Mouse (Mus musculus) layer of hippocampus, postnatal 25 days (tissue): ENCODE measurements at regions not wholly inside any gene's neighbourhood (a gene's known extent, or its start where the extent isn't known, plus 50 kb on each side); places are given as distances from the start of the nearest gene placed in this dataset.

Source experiments
- DNase-seq, 2 experiments: peaks; one replicate each; pipeline ENCODE4 v3.0.0; 2022; ENCODE audit warnings: mixed read lengths in 2 of 2, low spot score in 1 of 2; ENCODE audit errors: extremely low spot score in 1 of 2

DNA sequence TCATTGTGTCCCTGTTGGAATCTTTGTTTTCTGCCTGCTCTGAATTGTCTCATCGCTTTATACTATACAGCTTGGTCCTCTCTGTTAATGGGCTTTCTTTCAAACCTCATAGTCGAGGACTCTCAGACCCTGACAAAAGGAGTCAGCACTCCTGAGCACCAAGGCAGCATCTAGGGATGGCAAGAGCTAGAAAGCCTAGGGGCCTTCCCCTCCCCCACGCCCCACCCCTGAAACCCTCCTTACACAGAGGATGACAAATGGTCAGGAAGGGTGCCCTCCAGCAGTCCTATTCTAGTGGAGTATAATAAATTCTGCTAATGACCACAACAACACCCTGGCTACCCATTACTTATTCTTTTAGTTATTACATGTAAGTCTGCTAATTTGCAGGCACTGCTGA, 74.4 kb downstream of the Tbx19 start:
- no peak for DNase-seq

DNA sequence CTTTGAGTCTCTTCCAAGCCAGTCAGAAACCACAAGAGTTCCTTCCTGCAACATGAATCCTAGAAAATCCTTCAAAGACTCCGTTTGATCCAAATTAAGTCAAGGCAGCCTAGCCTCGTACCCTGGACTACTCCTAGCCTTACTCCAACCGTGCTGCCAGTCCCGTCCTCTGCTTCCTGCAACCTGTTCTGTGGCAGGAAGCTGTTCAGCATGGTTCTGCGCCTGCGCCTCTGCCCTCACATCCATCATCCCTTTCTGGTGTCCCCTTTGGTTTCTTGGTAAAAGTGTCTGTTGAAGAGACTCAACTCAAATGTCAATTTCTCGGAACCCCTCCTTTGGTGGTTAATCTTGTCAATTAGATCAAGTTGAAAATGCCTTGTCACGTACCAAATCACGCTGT, 75.8 kb downstream of the Tbx19 start:
- DNase-seq, result no peak

DNA sequence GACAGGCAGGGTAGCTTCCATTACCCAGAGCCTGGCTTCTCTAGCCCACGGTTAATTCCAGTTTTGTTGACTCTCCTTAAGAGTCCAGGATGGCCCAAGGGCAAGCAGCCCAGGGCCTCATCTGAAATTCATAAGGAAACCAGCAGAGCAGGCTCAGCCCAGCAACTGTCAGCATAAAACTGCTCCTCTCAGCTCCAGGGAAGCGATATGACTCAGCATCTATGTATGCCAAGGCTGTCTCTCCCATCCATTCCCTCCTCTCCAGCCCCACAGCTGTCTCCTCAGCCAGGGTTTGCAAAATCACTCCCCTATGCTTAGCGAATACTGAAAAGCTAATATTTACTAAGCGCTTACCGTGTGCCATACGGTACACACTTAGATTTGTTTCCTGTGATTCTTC, 76.4 kb downstream of the Tbx19 start:
- DNase-seq, result no peak

DNA sequence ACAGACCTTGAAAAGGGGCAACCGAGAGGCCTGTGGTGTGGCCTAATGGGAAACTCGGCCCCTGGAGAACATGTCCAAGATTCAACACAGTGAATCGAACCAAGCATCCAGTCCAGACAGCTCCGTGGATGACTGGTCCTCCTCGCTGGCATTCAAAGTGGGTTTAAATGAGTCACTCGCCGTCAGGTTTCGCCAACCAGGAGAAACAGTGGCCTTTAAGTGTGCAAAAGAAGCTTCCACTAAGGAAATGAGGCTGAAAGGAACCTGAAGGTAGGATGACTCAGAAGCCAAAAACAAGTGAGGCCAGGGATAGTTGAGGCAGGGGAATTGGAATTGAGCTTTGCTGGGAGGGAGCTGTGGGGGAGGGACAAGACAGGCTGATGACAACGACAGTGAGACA, 80.2 kb downstream of the Tbx19 start:
- no peak for DNase-seq

DNA sequence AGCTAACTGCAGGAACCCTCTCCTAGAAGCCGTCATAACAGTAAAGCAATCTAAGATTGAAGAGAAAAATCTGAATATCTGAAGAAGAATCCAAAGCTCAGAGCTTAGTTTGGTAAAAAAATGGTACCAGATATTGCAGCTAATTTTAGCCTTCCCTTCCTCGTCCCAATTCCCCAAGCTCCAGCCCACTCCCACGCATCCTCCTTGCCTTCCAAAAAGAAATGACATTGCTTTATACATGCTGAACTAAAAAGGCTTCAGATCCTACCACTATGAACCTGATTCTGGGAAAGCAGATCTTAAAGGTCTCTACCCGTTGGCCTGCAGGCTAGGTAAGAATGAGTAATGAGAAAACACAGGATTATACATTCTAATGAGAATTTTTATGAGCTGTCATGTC, 83.3 kb downstream of the Tbx19 start:
- no peak for DNase-seq

DNA sequence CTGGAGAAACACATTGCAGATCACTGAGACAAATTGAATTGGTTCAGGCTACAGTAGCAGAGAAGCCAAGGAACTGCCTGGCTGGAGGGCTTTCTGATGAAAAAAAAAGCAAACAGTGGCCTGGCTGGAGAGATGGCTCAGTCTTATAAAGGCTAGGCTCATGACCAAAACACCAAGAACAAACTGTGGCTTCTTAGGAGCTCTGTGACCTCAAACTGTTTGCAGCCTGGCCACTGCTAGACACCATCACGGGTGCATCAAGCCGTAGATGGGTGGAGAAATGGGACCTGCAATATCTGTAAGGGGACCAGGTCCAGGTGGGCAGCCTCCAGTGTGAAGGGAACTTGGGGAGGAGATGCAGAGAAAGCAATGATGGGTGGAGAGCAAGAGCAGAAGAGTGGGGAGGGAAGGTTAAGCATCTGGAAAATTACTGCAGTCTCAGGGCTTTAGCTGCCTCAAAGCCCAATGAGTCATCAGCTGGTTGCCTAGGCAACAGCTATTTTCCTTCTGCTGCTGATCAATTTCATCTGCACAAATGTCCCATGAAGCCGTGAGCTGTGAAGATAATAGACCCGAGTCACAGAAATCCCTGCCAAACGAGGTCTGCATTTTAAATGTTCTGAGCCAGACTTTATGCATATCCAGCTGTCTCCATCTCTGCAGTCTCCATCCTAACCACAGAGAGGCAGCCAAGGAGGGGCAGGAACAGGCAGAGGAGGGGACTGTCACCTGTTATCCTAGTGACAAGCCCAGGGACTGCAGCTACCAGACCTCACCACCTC, 85.1 kb downstream of the Tbx19 start:
- DNase-seq, result peak; percentile 38 to 55

DNA sequence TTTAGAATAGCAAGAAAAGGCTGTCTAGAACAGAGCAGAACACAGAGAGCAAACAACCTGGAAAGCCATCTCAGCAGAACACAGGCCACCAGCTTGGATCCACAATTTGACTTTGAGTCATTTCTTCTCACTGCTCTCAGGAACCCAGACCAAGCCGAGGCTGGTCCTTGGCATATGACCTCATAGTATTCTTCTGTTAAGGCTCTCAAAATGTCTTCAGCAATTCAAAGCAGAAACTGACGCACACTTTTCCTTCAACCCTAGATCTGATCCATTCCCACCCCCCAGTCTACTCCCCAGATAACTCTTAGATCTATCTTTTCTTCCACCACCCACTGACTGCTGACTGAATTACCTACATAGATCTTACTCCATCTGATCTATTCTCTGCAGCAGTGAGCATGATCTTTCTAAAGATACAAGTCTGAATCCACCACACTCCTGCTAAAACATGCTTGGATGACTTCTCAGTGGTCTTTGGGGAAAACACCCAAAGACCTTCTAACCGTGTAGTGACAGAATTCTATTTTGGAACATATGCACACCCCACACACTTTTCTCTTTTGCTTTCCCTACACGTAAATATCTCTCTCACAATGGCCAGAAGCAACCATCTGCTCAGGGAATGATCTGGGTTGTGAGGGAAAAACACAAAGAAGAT, 88.6 kb downstream of the Tbx19 start:
- DNase-seq, result no peak

DNA sequence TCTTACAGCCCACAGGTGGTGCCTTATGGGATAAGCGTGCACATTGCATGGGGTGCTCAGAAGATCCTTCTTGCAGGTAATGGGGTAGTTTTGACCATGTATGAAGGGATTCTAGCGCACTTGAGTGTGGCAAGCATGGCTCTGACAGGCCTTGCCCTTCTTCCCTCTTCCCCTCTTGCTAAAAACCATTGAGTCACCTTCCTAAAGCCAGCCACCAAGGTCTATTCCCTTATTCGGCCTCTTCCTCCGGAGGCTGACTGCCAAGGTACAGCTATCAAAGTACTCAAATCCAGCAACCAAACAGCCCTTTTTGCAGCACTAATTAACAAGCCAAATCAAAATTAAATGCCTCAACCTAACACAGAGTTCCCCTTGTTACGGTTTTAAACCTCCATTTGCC, 95.6 kb downstream of the Tbx19 start:
- no peak for DNase-seq

DNA sequence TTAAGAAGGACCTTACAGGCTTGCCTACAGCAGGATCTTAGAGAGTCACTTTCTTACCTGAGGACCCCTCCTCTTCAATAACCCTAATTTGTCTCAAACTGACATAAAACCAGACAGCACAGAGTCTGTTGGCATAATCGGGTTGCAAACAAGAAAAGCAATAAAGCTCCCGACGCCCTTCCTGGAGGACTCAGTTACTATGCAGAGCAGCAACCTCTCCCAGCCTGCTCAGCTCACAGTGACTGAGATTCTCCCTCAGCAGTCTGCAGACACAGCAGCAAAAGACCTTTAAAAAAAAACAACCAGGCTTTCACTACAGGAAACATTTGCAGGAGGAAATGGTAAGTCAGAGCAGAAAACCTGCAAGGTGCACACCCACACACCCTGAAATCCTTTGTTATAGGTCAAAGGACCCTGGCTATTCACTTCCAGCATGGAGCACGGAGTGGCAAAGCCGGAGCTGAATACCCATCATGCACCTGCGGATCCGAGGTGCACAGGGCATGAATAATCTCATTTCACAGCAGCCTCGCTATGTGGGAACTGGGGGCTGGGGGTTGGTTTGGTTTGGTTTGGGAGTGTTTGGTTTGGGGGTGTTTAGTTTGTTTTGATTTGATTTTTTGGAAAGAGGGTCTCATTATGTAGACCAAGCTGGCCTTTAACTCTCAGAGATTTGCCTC, 97.6 kb downstream of the Tbx19 start:
- no peak for DNase-seq

DNA sequence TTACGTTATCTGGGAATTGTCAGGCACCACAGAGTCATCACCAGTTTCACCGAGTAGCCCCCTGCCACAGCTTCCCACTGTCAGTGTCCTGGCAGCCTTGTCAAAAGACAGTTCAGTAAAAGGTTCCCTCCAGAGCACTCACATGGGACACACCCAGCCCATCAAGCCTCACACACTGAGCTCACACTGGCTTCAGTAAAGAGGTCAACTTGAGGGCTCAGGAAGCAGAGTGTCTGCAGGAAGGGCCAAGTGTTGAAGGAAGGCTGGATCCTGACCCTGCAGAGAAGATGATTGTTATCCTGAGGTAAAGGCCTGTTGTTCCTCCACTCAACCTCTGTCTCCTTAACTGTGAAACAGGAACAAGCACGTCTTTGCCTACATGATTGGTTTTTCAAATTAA, 99.2 kb downstream of the Tbx19 start:
- no peak for DNase-seq

DNA sequence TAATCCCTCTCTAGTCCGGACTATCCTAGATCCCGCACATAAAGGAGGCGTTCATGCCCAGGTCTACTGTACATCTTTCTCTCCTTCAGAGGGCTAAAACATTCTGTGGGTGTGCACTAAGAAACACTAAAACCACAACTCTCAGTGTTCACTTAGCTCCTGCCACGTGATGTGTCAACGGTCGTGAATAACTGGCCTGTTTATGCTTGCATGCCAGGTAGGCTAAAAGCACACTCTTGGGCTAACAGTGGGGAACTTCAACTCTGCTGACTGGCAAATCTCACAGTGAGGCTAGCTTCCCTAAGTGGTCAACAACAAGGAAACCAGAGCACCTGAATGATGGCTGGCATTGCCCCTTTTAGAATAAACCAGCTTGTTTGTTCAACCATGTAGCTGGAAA, 106.3 kb downstream of the Tbx19 start:
- DNase-seq, result no peak

DNA sequence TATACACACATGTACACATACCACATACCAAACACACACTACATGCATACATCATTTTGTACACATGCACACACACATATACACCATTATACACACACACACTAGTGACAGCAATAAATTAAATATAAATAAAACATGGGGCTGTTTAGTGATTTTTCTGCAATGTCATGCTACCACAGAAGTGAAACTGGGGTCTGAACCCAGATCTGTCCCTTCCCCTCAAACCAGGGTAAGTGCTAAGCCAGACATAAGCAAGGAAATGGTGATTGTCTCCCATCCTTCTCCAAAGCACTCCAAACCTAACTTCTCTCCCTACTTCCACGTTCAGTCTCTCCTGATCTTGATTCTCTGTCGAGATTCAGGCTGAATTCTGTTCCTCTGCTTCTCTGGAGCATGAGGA, 109.3 kb downstream of the Tbx19 start:
- no peak for DNase-seq

DNA sequence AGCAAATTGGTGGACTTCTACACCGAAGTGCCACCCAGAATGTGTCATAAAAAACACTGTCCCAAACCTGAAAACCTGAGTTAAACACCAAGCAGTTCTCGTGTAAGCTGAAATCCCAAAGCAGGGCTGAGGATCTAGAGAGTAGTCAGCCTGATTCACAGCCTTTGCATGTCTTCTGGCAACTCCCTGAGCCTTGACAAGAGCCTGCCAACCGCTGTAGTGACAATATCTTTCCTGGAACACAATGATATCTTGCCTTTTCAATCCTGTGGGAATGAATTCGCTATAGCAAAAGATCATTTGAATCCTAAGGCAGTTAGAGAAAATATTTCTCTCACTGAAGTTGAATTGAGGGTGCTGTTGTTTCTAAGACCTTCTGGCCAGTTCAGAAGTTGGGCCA, 110.4 kb downstream of the Tbx19 start:
- no peak for DNase-seq

DNA sequence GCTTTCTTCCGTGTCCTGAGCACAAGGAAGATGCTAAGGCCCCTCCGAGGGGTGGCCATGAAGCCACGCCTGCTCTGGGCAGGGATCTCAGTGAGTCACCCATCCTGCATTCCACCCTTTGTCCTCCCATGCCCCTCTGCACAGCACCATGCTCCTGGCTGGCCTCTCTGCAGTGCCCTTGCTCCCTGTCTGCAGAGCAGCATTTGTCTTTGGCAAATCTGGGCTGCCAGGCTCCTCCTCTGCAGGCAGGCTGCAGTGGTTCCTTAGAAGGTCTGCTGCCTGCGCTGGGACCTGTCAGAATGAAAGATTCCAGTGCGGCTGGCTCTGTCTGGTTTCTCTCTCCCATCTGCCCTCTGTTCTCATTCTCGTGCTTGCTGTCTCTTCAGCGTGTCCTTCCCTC, 111.3 kb upstream of the Xcl1 start:
- no peak for DNase-seq

DNA sequence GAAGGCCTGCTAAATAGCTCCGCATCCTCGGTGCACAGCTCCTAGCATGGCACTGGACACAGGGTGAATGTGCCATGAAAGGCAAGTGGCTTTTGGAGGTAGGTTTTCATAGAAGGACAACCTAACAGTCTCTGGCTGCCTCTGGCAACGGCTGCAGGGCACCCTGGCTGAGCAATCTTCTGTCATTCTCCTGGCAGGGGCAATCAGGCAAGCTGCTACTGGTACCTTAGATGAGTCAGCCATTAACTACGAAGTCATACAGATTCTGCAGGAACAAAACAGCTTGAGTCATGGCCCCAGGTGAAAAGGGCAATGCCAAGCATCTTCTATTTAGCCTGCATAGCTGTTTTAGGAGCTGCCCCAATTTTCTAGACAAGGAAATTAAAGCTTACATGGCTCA, 110.7 kb upstream of the Xcl1 start:
- DNase-seq, result no peak

DNA sequence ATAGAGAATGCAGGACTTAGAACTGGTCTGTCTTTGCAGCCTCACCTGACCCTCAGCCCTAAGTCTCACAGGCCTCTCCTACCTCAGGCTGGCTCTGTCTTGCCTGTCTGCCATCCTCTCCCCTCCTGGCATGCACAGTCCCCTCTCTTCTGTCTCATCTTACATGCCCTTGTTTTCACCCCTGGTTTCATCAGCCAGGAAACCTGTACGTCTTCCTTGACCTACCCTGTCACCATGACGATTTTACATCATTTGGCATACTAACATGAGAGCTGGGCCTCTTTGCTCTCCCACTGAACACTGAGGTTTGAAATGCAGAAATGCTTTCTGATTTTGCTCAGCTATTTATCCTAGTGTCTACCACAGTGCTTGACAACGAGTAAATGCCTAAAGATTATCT, 108.0 kb upstream of the Xcl1 start:
- no peak for DNase-seq

DNA sequence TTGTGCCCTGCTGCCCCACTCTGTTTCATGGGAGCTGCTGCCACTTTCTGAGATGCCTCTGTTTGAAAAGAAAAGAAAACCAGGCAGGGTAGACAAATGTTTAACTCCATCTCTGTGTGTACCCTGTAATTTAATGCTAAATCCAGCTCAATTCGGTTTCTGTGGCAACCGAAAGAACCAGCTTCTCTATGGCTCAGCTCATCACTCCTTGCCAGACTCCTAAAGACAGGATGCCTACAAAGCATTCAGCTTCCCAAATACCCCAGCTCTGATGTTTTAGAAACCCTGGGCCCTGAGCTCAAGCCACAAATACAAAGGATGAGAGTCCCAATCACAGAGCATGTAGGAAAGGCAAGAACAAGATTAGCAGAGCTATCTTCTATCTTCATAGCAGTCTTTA, 106.8 kb upstream of the Xcl1 start:
- DNase-seq, result no peak

DNA sequence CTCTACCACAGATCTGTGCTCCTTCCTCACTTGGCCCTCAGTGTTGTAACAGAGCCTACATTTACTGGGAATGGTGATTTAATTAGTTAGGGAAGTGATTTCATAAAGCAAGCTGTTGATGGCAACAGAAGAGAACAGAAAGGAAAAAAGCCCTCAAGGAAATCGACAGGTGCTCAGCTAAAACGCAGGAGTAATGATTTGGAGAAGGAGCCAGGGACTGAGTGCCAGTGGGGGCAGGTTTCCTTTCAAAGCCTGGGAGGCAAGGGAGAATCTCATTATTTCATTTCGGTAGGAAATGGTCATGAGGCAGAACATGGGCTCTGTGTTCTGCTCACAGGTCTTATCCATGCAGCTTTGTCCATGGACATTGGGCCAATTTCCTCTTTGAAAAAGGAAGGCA, 101.3 kb upstream of the Xcl1 start:
- DNase-seq, result no peak

DNA sequence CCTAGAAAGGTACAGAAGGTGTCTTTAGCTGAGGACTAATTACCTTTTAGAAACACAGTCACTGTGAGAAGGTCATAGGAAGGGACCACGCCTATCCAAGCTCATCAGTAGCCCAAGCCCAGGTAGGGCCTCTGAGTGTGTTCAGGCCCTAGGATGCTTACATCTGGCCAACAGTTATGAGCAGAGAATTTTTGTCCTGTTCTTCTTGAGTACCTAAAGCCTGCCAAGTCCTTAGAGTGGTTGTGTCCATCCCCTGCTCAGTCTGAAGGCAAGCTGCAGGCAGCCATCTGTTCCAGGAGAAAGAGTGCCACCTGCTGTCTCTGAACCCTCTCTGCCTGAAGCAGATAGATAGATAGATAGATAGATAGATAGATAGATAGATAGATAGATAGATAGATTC, 100.3 kb upstream of the Xcl1 start:
- DNase-seq, result peak in 1 of 2 experiments; percentile 39

DNA sequence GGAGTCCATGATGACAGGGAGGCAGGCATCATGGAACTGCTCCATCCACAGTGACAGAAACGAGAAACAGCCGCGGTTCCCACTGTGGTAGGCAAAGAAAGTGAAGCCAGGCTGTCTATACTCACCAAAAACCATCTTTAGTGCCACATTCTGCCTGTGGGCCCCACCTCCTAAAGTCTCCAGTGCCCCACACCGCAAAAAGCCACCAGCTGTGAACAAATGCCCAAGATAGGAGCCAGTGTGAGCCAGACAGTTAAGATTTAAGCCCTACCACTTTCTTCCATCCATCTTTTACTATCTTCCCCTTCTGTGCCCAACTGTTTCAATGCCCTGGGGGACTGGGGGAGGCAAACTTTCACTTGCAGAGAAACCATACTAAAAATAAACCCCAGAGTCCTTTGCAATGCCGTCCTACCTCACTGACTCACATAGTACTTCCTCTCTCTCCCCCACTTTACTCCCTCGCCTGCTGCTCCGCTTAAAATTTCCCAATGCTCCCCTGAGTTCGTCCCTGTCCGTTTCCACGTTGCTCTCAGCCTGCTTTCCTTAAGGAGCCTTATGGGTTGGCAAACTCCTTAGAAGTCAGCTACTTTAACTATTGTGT, 85.7 kb upstream of the Xcl1 start:
- DNase-seq, result no peak

DNA sequence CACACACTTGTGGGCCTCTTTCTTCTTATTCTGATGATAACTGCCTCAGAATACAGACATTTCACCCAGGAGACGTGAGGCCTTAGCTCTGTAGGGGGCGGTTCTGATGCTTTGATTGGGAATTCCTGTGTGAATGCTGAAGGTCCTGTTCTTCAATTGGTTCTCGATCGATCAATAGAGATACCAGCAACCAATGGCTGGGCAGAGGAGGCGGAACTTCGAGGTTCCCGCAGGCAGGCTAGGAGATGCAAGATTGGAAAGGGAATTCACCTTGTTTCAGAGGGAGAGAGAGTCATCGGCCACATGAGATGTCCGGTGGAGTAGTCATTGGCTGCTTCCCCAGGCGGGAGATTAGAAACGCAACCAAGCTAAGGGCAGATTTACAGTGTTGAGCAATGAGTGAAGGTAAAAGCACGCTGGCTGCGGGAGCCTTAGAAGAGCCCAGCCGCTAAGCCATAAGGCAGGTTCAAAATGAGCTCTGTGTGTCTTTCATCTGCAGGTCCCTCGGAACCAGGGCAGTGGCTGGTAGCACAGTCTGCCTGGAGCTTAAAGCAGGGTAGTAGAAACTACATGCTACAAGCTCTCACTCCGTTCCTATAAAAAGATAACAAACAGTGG, 83.5 kb upstream of the Xcl1 start:
- peak in 1 of 2 experiments; percentile 35 for DNase-seq
